Mouse (Mus musculus) hindbrain, postnatal 0 days (tissue): Measurements from ENCODE around the gene Atg4a-ps. TPM values are rescaled to one million over a fixed set of nuclear protein-coding genes. Genes with fewer than 3 reads are reported as not detected.
A peak's percentile ranks its signal among the peaks of the same experiment; 100 is the strongest.

Source experiments
- ATAC-seq: fragments of 200-750 bp; cut with Nextera tagmentation; 2 replicates; pipeline ENCODE4 v1.8.0; 2017; ENCODE audit warnings: mild to moderate bottlenecking, moderate TSS enrichment, moderate library complexity
- DNase-seq: peaks from one replicate; pipeline ENCODE4 v3.0.0-alpha.2; 2015; ENCODE audit warnings: low spot score
- H3K27ac ChIP-seq: fragments of 300-500 bp; sonication (generic); 2 replicates; pipeline ENCODE4 v1.5.1; 2014; ENCODE audit warnings: mild to moderate bottlenecking
- H3K27me3 ChIP-seq: fragments of 300-500 bp; sonication (generic); 2 replicates; pipeline ENCODE4 v1.6.1; 2014; ENCODE audit warnings: low read length, mixed read lengths; ENCODE audit not compliant: insufficient read depth
- H3K36me3 ChIP-seq: fragments of 300-500 bp; sonication (generic); 2 replicates; pipeline ENCODE4 v1.6.1; 2014; ENCODE audit warnings: low read length, mixed read lengths; ENCODE audit not compliant: insufficient read depth
- H3K4me1 ChIP-seq: fragments of 300-500 bp; sonication (generic); 2 replicates; pipeline ENCODE4 v1.6.1; 2014; ENCODE audit warnings: antibody characterized with exemption, low read length, mixed read lengths; ENCODE audit not compliant: insufficient read depth
- H3K4me2 ChIP-seq: fragments of 300-500 bp; sonication (generic); 2 replicates; pipeline ENCODE4 v1.6.1; 2014; ENCODE audit warnings: low read depth, mild to moderate bottlenecking, low read length, moderate library complexity, mixed read lengths
- H3K4me3 ChIP-seq: fragments of 300-500 bp; sonication (generic); 2 replicates; pipeline ENCODE4 v1.5.1; 2014; ENCODE audit warnings: low read length
- H3K9ac ChIP-seq: fragments of 300-500 bp; sonication (generic); replicated peaks from 2 replicates; pipeline ENCODE4 v1.6.1; 2014; ENCODE audit warnings: mild to moderate bottlenecking, low read length, moderate library complexity, mixed read lengths
- H3K9me3 ChIP-seq: fragments of 300-500 bp; sonication (generic); 2 replicates; pipeline ENCODE4 v1.6.1; 2016; ENCODE audit warnings: low read length, mixed read lengths
- CTCF ChIP-seq: IDR thresholded peaks from 2 replicates; pipeline ENCODE4 v1.5.1; 2016; ENCODE audit warnings: antibody characterized with exemption, control low read depth, low read depth
- WGBS: fragments of 180-500 bp; shearing (Covaris S2); extraction: QIAGEN DNeasy Blood & Tissue Kit; methylation state at CpG from one replicate; pipeline ENCODE4 v1.1.7; 2014; 5-methylcytosine and 5-hydroxymethylcytosine counted together
- polyA plus RNA-seq: library from polyadenylated mRNA; unstranded; fragments of >200 nt; fragmentation: Nextera tagmentation; extraction: Ambion mirVana; gene quantifications from 2 replicates; pipeline ENCODE4 v1.2.1, GENCODE M21; 2015
- total RNA-seq: library from RNA; depleted of rRNA; stranded (reverse); fragments of >200 nt; gene quantifications from 2 replicates; pipeline ENCODE4 v1.2.3, GENCODE M21; 2014

The Atg4a-ps gene
- total and polyA plus RNA-seq, 2 experiments from 2014 or later = 0.10 to 0.16 TPM

DNA sequence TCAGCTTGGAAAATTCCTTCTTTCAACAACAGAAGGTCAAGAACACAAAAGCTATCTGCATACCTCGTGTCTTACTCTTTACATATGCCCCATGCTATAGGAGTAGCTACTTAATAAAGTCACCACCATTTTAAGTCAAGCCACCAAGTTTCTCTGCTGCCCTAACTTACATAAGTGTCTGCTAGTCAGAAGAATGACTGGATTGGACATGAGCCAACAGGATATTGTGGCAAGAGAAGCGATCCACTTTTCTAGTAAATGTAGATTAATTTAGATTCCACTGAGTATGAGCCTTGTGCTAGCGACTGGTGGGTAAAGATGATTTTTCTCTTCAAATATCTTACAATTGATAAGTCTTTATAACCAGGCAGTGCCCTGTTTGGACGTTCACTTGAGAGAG lies 12.0 kb downstream of the Atg4a-ps start:
- DNase-seq (no peak), ATAC-seq (no peak)
- Histone ChIP-seq H3K4me1 (no peaks in the 10 kb centered on the region), H3K4me2 (no peak overlapping the region), H3K9me3 (no peaks in the 10 kb centered on the region), H3K36me3 (no peaks in the 10 kb centered on the region), H3K4me3 (no peak overlapping the region), H3K27ac (no peak overlapping the region), H3K27me3 (no peaks in the 10 kb centered on the region), H3K9ac (no peak overlapping the region)
- TF ChIP-seq CTCF = no peak
- WGBS = 72% methylated on average over 4 of the region's 4 CpGs

DNA sequence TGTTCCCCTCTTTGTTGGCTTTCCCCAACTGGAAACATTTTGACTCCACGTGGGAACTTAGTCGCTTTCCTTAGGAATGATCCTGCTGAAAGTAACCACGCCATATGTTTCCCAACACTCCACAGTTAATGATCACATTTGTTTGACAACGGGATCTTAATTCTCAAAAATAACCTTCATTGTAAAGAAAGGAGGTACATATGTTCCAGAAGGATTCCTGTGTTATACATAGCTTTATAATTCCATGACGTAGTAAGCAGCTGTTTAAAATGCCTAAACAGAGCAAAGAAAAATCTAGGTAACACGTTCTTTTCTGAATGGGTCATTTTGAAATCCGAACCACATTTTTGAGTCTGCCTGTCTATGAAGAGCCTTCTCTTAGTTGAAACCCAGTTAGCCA lies 12.7 kb downstream of the Atg4a-ps start:
- ATAC-seq (no peak), DNase-seq (no peak)
- H3K4me2 ChIP-seq = no peak overlapping the region
- H3K27me3 ChIP-seq = no peaks in the 10 kb centered on the region
- no peaks in the 10 kb centered on the region for H3K4me1 ChIP-seq
- no peak for TF ChIP-seq CTCF
- H3K27ac ChIP-seq = no peak overlapping the region
- 88% methylated on average over 7 of the region's 7 CpGs for WGBS
- no peaks in the 10 kb centered on the region for H3K36me3 ChIP-seq
- no peaks in the 10 kb centered on the region for H3K9me3 ChIP-seq
- no peak overlapping the region for H3K4me3 ChIP-seq
- H3K9ac ChIP-seq = no peak overlapping the region

DNA sequence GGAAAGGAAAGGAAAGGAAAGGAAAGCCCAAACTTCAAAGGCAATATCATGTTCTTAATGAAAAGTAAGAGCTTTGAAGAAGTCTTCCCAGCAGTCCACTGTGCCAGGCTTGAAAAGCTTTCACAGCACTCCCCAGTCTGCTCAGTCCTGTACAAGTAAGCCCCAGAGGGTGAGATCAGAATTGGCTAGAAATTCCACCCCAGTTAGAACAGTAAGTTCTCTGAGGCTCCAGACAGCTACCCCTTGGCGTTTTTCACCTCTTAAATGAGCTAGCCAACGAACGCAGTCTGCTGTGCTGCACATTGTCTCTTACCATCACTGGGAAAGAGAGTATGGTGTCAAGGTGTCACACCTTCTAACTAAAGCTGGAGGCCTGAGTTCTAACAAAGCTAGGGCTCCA lies 18.2 kb downstream of the Atg4a-ps start:
- Histone ChIP-seq H3K4me1 (peaks cover 8% of the 10 kb centered on the region; the same call in 1 of the 2 replicates), H3K9ac (no peak overlapping the region), H3K4me2 (no peak overlapping the region), H3K9me3 (no peaks in the 10 kb centered on the region), H3K4me3 (no peak overlapping the region), H3K27me3 (no peaks in the 10 kb centered on the region), H3K27ac (no peak overlapping the region), H3K36me3 (no peaks in the 10 kb centered on the region)
- no peak for TF ChIP-seq CTCF
- DNase-seq (no peak), ATAC-seq (no peak)
- WGBS = 92% methylated on average over 3 of the region's 3 CpGs

DNA sequence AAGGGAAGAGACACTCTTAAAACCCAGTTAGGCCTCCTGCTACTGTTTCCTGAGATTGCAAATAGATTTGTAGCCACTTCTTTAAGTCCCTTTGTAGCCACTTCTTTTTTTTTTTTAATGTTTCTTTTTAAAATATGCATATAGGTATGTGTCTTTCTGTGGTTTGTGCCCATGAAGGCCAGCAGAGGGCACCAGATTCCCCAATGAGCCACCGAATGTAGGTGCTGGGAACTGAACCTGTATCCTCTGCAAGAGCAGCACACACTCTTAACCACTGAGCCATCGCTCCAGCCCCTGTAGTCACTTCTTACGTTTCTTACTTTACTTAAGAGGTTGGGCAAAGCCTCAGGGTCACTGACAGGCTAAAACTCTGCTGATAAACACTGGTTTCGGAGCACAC lies 19.4 kb downstream of the Atg4a-ps start:
- H3K4me1 ChIP-seq = peaks cover 8% of the 10 kb centered on the region; the same call in 1 of the 2 replicates
- TF ChIP-seq CTCF = no peak
- 96% methylated on average over 4 of the region's 4 CpGs for WGBS
- ATAC-seq (no peak), DNase-seq (no peak)
- no peak overlapping the region for H3K27ac ChIP-seq
- no peak overlapping the region for H3K9ac ChIP-seq
- no peaks in the 10 kb centered on the region for H3K36me3 ChIP-seq
- H3K9me3 ChIP-seq = no peaks in the 10 kb centered on the region
- H3K4me3 ChIP-seq = no peak overlapping the region
- no peak overlapping the region for H3K4me2 ChIP-seq
- H3K27me3 ChIP-seq = no peaks in the 10 kb centered on the region

DNA sequence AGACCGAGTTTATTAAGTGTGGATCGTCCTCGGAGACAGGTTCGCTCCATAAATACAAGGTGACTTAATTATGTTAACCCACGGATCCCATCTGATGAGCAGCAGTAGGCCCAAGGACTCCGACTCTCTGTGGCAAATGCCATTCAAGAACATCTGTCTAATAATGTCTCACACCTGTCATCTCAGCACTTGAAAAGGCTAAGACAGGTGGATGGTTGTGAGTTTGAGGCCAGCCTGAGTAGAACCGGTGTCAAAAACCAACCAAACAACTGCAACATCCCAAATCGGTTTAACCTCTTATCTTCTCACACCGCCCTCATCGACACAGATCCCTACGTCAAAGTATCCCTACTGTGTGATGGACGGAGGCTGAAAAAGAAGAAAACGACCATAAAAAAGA lies 20.7 kb downstream of the Atg4a-ps start:
- no peak for TF ChIP-seq CTCF
- Histone ChIP-seq H3K4me1 (peaks cover 8% of the 10 kb centered on the region; the same call in 1 of the 2 replicates), H3K27ac (no peak overlapping the region), H3K4me3 (no peak overlapping the region), H3K4me2 (no peak overlapping the region), H3K9ac (no peak overlapping the region), H3K27me3 (no peaks in the 10 kb centered on the region), H3K9me3 (no peaks in the 10 kb centered on the region), H3K36me3 (no peaks in the 10 kb centered on the region)
- no peak for ATAC-seq
- WGBS = 76% methylated on average over 13 of the region's 13 CpGs
- DNase-seq = no peak

DNA sequence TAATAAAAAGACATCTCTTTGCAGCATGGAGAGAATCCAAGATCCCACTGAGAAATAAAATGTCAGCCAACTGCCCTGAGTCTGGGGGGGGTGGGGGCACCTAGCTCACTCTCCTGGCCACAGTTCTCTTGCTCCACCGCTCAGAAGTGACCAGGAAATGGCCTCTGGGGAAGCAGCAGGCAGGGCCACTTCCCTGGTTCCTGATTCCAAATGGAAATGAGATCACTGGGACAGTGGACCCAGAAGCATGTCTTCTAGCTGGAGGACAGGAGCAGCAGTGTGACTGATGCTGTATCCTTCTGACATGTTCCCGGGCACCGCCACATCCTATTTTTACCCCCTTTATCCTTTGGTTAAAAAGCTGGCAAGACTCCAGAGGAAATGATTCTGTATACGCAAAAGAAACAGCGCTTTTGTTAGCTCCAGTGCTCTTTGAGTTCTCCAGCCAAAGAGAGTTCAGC lies 21.2 kb downstream of the Atg4a-ps start:
- 19% methylated on average over 5 of the region's 5 CpGs for WGBS
- peaks cover 8% of the 10 kb centered on the region; the same call in 1 of the 2 replicates for H3K4me1 ChIP-seq
- no peak overlapping the region for H3K4me3 ChIP-seq
- no peak for TF ChIP-seq CTCF
- H3K36me3 ChIP-seq = no peaks in the 10 kb centered on the region
- no peak overlapping the region; the same call in 1 of the 2 replicates for H3K27ac ChIP-seq
- DNase-seq (peak; percentile 62), ATAC-seq (0 out of 2 replicates have a peak, but pooled peaks have one; percentile 42)
- no peak overlapping the region for H3K9ac ChIP-seq
- no peak overlapping the region for H3K4me2 ChIP-seq
- no peaks in the 10 kb centered on the region for H3K9me3 ChIP-seq
- no peaks in the 10 kb centered on the region for H3K27me3 ChIP-seq

DNA sequence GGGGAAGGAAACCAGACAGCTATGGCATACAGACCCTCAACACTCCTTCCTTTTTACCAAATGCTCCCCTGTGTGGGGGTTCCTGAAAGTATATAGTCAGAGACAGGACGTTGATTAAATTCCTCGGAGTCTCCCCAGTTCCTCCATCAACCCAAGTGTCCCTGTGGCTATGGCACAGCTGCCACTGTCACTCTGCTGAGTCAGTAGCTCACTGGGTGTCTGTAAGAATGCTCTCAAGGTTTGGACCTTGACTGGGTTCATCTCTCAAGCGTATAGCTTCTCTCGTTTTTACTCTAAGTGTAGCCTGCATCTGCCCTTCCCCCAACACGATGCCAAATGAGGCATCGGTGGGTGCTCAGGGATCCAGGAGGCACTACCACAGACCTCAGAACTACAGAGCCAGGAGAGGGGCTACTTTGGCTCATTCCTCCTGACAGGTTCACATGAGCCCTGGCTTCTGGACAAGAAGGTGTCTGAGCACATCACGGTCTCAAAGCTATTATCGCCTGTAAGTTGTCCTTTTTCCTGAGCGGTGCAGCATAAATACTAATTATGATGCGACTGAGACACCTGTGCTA lies 21.9 kb downstream of the Atg4a-ps start:
- H3K36me3 ChIP-seq = no peaks in the 10 kb centered on the region
- no peak overlapping the region for H3K4me2 ChIP-seq
- H3K4me3 ChIP-seq = no peak overlapping the region
- ATAC-seq (no peak), DNase-seq (peak; percentile 60)
- H3K9ac ChIP-seq = no peak overlapping the region
- H3K9me3 ChIP-seq = no peaks in the 10 kb centered on the region
- no peak overlapping the region for H3K27ac ChIP-seq
- 62% methylated on average over 10 of the region's 10 CpGs for WGBS
- no peaks in the 10 kb centered on the region for H3K27me3 ChIP-seq
- H3K4me1 ChIP-seq = peaks cover 8% of the 10 kb centered on the region; the same call in 1 of the 2 replicates
- no peak for TF ChIP-seq CTCF
